16 mouse cellular contexts compared by ENCODE assay signal in the genomic region with DNA sequence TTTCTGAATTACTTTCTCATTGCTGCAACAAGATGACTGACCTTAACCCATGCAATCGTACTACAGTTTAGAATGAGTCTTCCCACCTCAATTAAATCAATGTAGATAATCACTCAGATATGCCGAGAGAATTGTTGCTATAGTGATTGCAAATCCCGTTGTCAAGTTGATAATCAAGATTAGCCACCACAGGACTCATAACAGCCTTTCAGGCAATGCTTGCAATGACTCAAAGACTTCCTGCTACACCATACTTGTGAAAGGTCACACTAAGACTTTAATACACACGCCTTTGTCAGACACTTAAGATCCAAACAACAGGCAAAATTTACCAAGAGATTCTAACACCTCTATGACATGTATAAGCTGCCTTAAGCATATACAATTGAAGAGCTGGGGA.
"Had no signal": no experiment of that assay in that cellular context is flagged by ENCODE, and none has a peak within 500 bp of the region (broad histone marks: within the 10 kb centered on the region; RNA-seq: fewer than 3 reads in every experiment).

No protein-coding gene starts in this region.

- H3K4me3 ChIP-seq: left cerebral cortex, adult 2 months; liver, embryonic 13.5 days had no signal

- DNase-seq: kidney, postnatal 36 days; layer of hippocampus, postnatal 36 days; liver, embryonic 13.5 days; lung, adult 2 months; lung, postnatal 14 days; lung, postnatal 4 days; midbrain, embryonic 14.5 days; right cerebral cortex, adult 18-20 months; right cerebral cortex, postnatal 14 days; right cerebral cortex, postnatal 4 days; thymus, adult 2 months; thymus, postnatal 14 days; thymus, postnatal 4 days had no signal

- H3K27ac ChIP-seq: kidney, postnatal 0 days; left cerebral cortex, adult 2 months; liver, embryonic 13.5 days; stomach, postnatal 0 days had no signal
